Mouse (Mus musculus) limb, embryonic 14.5 days (tissue): ENCODE data around the gene Hoxc4. TPM values are rescaled to one million over a fixed set of nuclear protein-coding genes. Genes with fewer than 3 reads are reported as not detected.

ENCODE experiments used
- ATAC-seq: fragments of 200-750 bp; cut with Nextera tagmentation; 2 replicates; pipeline ENCODE4 v1.8.0; 2017; ENCODE audit warnings: low read depth, moderate number of reproducible peaks, moderate TSS enrichment; ENCODE audit not compliant: low FRiP score
- DNase-seq: peaks from one replicate; pipeline ENCODE4 v3.0.0-alpha.2; 2015; ENCODE audit warnings: low spot score
- H3K27ac ChIP-seq: fragments of 300-500 bp; sonication (generic); replicated peaks from 2 replicates; pipeline ENCODE4 v1.5.1; 2014; ENCODE audit warnings: low read depth, mild to moderate bottlenecking, low read length, moderate library complexity, mixed read lengths
- H3K27me3 ChIP-seq: fragments of 300-500 bp; sonication (generic); 2 replicates; pipeline ENCODE4 v1.6.1; 2014; ENCODE audit warnings: low read length, mixed read lengths; ENCODE audit not compliant: control insufficient read depth, insufficient read depth
- H3K36me3 ChIP-seq: fragments of 300-500 bp; sonication (generic); 2 replicates; pipeline ENCODE4 v1.6.1; 2014; ENCODE audit warnings: mild to moderate bottlenecking, low read length, moderate library complexity, mixed read lengths; ENCODE audit not compliant: control insufficient read depth, insufficient read depth
- H3K4me1 ChIP-seq: fragments of 300-500 bp; sonication (generic); 2 replicates; pipeline ENCODE4 v1.6.1; 2014; ENCODE audit warnings: antibody characterized with exemption, low read length, mixed read lengths; ENCODE audit not compliant: control insufficient read depth, insufficient read depth
- H3K4me2 ChIP-seq: fragments of 300-500 bp; sonication (generic); replicated peaks from 2 replicates; pipeline ENCODE4 v1.6.1; 2014; ENCODE audit warnings: low read depth, mild to moderate bottlenecking, low read length, moderate library complexity; ENCODE audit not compliant: severe bottlenecking
- H3K4me3 ChIP-seq: fragments of 300-500 bp; sonication (generic); replicated peaks from 2 replicates; pipeline ENCODE4 v1.5.1; 2014; ENCODE audit warnings: low read length
- H3K9ac ChIP-seq: fragments of 300-500 bp; sonication (generic); 2 replicates; pipeline ENCODE4 v1.6.1; 2014; ENCODE audit warnings: mild to moderate bottlenecking, low read depth, low read length, moderate library complexity; ENCODE audit not compliant: severe bottlenecking
- H3K9me3 ChIP-seq: fragments of 300-500 bp; sonication (generic); 2 replicates; pipeline ENCODE4 v1.6.1; 2016; ENCODE audit warnings: low read length; ENCODE audit not compliant: control insufficient read depth
- POLR2A ChIP-seq: fragments of 200-500 bp; IDR thresholded peaks from 2 replicates; pipeline ENCODE4 v1.8.0; 2012; ENCODE audit warnings: inconsistent platforms, mild to moderate bottlenecking, moderate library complexity, borderline replicate concordance; ENCODE audit not compliant: insufficient read depth, insufficient read length; ENCODE audit errors: extremely low read depth
- WGBS: fragments of 180-500 bp; shearing (Covaris S2); extraction: QIAGEN DNeasy Blood & Tissue Kit; methylation state at CpG from one replicate; pipeline ENCODE4 v1.1.7; 2014; 5-methylcytosine and 5-hydroxymethylcytosine counted together
- polyA plus RNA-seq, 2 experiments: library from polyadenylated mRNA; depleted of rRNA in 1 of 2; stranded (reverse) in 1 of 2; unstranded in 1 of 2; fragments of >200 nt; fragmentation: Nextera tagmentation in 1 of 2; extraction: Ambion mirVana in 1 of 2; gene quantifications; 2 replicates each; pipeline versions ENCODE4 v1.2.1 to v1.2.3; 2012 to 2014

Hoxc4 gene
- polyA plus RNA-seq, 2 experiments = 3.5 to 7.5 TPM

GRCm38 (mm10) chr15:103010847-103011555 lies 7.7 kb upstream of the Hoxc4 start:
- Histone ChIP-seq H3K4me1 (peaks cover 9% of the 10 kb centered on the region; the same call in 1 of the 2 replicates), H3K9me3 (no peaks in the 10 kb centered on the region), H3K9ac (peak overlapping the region; percentile 32; the same call in 1 of the 2 replicates), H3K36me3 (no peaks in the 10 kb centered on the region), H3K4me3 (0 out of 2 replicates have a peak overlapping the region, but pooled peaks have one; percentile 16), H3K4me2 (peak overlapping the region; percentile 33; the same call in 1 of the 2 replicates), H3K27ac (no peak overlapping the region), H3K27me3 (peaks cover 97% of the 10 kb centered on the region)
- no peak for DNase-seq
- WGBS = 9% methylated on average over 28 of the region's 28 CpGs
- no peak for ATAC-seq
- no peak for TF ChIP-seq POLR2A

- ATAC-seq (no peak), DNase-seq (no peak)
Measured at GRCm38 (mm10) chr15:103011928-103012486, 6.7 kb upstream of the Hoxc4 start.

GRCm38 (mm10) chr15:103013238-103013984 lies 5.3 kb upstream of the Hoxc4 start:
- H3K27me3 ChIP-seq = peaks cover 97% of the 10 kb centered on the region
- H3K36me3 ChIP-seq = no peaks in the 10 kb centered on the region
- ATAC-seq (no peak), DNase-seq (peak; percentile 82)
- peak overlapping the region; percentile 31 for H3K4me3 ChIP-seq
- H3K27ac ChIP-seq = no peak overlapping the region
- WGBS = 6% methylated on average over 17 of the region's 17 CpGs
- no peak for TF ChIP-seq POLR2A
- no peak overlapping the region for H3K9ac ChIP-seq
- H3K4me1 ChIP-seq = peaks cover 14% of the 10 kb centered on the region; the same call in 1 of the 2 replicates
- H3K9me3 ChIP-seq = no peaks in the 10 kb centered on the region
- peak overlapping the region; percentile 50 for H3K4me2 ChIP-seq

More at GRCm38 (mm10) chr15:103011928-103012486, 6.7 kb upstream of the Hoxc4 start:
- no peak overlapping the region for H3K27ac ChIP-seq
- no peaks in the 10 kb centered on the region for H3K9me3 ChIP-seq
- no peak overlapping the region; the same call in 1 of the 2 replicates for H3K4me3 ChIP-seq
- H3K4me2 ChIP-seq = no peak overlapping the region; the same call in 1 of the 2 replicates
- H3K9ac ChIP-seq = no peak overlapping the region; the same call in 1 of the 2 replicates
- H3K4me1 ChIP-seq = peaks cover 11% of the 10 kb centered on the region; the same call in 1 of the 2 replicates
- WGBS = 16% methylated on average over 26 of the region's 26 CpGs
- H3K27me3 ChIP-seq = peaks cover 97% of the 10 kb centered on the region
- no peaks in the 10 kb centered on the region for H3K36me3 ChIP-seq
- no peak for TF ChIP-seq POLR2A

GRCm38 (mm10) chr15:103014166-103015008 lies 4.3 kb upstream of the Hoxc4 start:
- peaks cover 14% of the 10 kb centered on the region; the same call in 1 of the 2 replicates for H3K4me1 ChIP-seq
- H3K27me3 ChIP-seq = peaks cover 97% of the 10 kb centered on the region
- under 1% methylated on average over 45 of the region's 57 CpGs for WGBS
- no peak for TF ChIP-seq POLR2A
- peak overlapping the region; percentile 22 for H3K9ac ChIP-seq
- no peaks in the 10 kb centered on the region for H3K9me3 ChIP-seq
- H3K36me3 ChIP-seq = no peaks in the 10 kb centered on the region
- ATAC-seq (peak; percentile 58), DNase-seq (peak; percentile 64)
- H3K27ac ChIP-seq = no peak overlapping the region; the same call in 1 of the 2 replicates
- H3K4me3 ChIP-seq = peak overlapping the region; percentile 31
- peak overlapping the region; percentile 50 for H3K4me2 ChIP-seq
